Mouse (Mus musculus): ENCODE data around the gene Cd6.
A peak's percentile ranks its signal among the peaks of the same experiment; 100 is the strongest.

Cd6 gene

DNA sequence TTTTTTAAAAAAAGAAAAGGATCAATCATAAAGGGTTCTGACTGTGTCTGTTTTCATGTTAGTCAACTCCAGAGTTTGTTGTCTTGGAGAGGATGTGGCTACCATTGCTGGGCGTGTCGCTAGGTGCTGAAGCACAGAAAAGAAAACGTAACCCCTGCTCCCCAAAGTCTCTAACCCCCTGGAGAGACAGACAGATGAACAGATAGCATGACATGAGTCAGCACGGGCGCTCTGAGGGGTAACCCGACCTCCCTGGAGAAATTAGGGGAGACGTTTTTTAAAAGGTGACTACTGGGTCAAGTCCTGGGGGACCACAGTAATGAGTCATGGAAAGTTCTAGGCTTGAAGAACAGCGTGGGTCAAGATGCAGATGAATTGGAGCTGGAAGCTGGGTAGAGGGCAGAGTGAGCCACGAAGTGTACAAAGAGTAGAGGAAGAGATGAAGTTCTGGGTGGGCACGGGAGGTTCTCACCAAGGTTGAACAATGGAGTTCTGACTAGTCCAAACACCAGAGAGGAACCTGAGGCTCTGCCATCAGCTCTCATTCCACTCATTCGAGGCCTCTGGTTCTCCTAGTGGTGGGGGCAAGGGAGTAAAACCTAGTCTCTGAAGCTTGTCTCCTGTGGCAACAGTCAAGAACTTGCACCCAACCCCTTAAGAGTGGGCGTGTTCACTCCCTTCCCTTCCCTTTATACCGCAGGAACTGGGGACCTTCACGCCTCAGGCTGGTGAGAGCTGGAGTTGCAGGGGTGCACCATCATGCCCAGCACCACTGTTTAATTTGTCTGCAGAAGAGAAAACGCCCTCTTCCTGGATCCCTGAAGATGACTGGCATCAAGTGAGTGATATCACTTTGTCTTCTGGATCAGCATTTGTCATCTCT is 9.4 kb upstream of the Cd6 start, which contains the start of gene Slc15a3:
Gene Slc15a3, plus strand, starts transcription at position 718 of the 883 bp plus-strand sequence.
- no peak for DNase-seq (ENCODE audit: low read depth)

DNA sequence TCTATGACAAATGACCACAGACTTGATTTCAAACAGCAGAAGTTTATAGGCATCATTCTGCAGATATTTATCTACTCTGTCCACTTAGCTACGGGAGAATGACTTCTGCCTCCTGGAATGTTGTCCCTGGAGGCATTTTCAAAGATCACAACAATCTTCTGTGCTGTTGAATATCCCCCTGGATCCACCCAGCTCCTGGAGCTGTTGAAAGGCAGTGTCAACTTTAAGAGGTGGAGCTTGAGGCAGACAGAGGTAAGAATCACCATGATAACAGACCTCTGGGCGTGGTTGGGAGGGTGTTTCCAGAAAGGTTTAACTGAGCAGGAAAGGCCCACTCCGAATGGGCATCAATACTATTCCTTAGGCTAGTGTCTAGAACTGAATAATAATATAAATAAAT is 5.8 kb upstream of the Cd6 start:
- no peak for DNase-seq (ENCODE audit: low read depth)

DNA sequence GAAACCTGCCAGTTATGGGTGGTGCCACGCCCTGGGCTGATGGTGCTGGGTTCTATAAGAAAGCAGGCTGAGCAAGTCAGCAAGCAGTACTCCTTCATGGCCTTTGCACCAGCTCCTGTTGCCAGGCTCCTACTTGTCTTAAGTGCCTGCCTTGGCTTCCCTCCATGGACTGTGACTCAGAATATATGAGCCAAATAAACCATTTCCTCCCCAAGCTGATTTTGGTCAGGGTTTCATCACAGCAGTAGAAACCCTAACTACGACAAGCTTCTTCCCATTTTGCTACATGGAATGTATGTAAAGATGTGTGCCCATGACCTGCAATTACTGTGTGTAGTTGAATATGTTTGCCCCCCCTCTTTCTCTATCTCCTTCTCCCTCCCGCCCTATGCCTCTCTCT is 3.8 kb upstream of the Cd6 start:
- DNase-seq (ENCODE audit: low read depth), result no peak

- no peak for DNase-seq (ENCODE audit: low read depth)
These were observed 2.2 kb upstream of the Cd6 start for GRCm38 (mm10) chr19:10832030-10832429.

DNA sequence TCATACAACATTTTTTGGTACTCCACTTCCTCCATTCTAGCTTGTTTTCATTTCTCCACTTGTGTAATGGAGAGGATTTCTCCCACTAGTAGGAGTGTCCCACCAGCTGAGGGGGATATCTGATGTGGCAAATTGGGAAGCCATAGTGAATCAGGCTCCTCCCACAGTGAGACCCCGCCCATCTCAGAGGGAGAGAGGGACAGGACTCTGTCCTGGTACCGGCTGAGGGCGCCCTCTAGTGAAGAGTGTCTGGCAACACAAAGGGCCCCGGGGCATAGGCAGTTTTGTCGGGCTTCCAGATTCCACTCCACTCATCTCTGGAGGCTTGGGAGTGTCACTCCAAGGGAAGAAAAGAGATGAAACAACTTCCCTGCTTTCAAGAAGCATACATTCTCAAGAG is 1.6 kb upstream of the Cd6 start:
- peak; percentile 55 for DNase-seq (ENCODE audit: low read depth)

GRCm38 (mm10) chr19:10828321-10828720 is 1.5 kb downstream of the Cd6 start:
- no peak for DNase-seq (ENCODE audit: low read depth)

DNA sequence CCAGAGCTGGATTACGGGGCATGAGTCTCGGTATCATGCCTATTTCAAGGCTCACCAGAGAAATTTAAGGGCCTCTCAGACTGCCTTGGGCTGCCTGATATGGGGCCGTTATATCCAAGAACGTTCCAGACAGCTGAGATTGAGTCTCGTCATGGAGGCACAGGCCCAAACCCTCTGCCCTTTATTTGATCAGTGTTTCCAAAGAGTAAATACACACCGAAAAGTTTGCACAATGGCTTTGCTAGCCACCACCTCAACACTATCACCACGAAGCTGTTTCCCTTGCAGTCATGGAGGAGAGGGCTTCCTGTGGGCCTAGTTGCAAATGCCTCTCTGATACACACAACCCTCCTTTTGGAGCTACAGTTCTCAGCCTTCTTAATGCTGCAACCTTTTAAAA is 5.8 kb downstream of the Cd6 start:
- no peak for DNase-seq (ENCODE audit: low read depth)

GRCm38 (mm10) chr19:10822534-10822933 is 7.3 kb downstream of the Cd6 start:
- no peak for DNase-seq (ENCODE audit: low read depth)

DNA sequence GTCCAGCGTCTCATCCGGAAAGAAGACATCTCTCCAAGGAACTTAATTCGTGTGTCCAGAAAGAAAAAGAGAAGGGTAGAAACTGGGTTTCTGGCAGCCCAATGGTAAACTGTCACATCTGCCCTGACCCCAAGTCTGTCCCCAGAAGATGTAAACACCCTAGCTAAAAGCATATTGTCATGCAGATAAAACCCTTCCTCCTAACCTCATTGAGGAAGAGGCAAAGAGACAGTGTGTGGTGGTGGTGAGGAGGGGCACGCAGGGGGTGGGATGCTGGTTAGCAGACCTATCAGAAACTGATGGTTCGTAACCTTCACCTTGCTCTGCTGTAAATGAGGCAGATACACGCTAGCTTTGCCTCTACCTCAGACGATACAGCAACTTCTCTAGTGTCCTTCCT is 8.5 kb downstream of the Cd6 start:
- no peak for DNase-seq (ENCODE audit: low read depth)

GRCm38 (mm10) chr19:10818217-10818946 is 11.5 kb downstream of the Cd6 start:
- DNase-seq (ENCODE audit: low read depth), result no peak

DNA sequence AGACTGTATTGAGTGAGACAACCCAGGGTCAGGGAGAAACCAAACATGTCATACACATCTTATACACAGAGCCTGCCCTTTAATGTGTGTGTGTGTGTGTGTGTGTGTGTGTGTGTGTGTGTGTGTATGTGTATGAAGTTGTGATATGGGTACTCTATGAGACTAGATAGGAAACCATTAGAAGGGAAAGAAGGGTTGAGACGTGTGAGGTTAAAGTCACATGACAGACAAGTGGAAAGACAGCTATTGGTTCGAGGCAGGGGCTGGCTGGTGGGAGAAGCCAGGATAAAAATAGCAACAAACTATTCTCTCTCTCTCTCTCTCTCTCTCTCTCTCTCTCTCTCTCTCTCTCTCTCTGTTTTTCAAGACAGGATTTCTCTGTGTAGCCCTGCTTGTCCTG is 13.4 kb downstream of the Cd6 start:
- no peak for DNase-seq (ENCODE audit: low read depth)

DNA sequence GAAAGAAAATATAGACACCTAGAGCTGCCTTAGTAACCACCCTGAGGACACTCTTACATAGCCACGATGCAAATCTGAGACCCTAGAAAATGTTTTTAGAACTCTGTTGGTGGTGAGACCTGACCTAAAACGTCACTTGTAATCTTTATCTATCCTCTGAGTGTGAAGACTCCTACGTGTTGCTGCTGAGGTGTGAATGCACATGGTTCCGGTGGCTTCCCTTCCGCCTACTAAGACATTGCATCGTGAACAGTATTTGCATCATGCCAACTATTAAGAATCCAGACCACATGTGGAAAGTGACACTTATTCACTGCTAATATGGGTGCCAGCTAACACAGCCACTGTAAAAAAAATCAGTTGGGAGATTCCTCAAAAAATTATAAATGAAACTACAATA is 14.0 kb downstream of the Cd6 start:
- no peak for DNase-seq (ENCODE audit: low read depth)

GRCm38 (mm10) chr19:10813905-10814304 is 16.0 kb downstream of the Cd6 start:
- DNase-seq (ENCODE audit: low read depth), result no peak

DNA sequence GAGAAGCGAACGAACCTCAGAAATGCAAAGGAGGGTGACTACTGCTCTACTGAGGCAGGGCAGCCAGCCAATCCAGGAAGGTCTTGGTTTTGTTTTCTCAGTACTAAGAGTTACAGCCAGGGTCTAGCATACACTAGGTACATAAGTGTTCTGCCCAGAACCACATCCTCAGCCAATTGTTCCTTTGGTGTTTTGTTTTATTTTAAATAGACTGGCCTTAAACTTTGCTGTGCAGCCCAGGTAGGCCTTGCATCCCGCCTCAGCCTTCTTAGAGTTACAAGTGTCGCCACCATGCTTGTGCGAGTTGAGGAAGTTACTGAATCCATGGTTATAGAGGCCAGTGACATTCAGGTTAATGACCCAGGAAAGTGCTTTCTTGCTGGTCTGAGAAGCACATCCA is 16.8 kb downstream of the Cd6 start:
- no peak for DNase-seq (ENCODE audit: low read depth)

- DNase-seq (ENCODE audit: low read depth), result no peak
These were observed 18.4 kb downstream of the Cd6 start for GRCm38 (mm10) chr19:10811471-10811870.

DNA sequence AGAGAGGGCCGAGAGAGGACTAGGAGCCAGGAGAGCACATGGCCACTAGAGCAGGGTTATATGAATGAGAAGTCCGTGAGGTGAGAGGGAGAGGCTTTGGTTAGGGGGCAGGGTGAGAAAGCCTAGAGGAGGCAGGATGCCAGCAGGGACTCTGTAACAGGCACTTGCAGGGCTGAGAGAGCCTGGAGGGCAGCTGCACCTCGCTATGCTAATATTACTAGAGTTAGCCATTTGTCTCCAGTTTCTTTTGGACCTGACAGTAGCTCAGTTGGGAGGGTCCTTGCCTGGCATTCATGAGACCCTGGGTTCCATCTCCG is 19.7 kb downstream of the Cd6 start:
- DNase-seq (ENCODE audit: low read depth), result no peak

DNA sequence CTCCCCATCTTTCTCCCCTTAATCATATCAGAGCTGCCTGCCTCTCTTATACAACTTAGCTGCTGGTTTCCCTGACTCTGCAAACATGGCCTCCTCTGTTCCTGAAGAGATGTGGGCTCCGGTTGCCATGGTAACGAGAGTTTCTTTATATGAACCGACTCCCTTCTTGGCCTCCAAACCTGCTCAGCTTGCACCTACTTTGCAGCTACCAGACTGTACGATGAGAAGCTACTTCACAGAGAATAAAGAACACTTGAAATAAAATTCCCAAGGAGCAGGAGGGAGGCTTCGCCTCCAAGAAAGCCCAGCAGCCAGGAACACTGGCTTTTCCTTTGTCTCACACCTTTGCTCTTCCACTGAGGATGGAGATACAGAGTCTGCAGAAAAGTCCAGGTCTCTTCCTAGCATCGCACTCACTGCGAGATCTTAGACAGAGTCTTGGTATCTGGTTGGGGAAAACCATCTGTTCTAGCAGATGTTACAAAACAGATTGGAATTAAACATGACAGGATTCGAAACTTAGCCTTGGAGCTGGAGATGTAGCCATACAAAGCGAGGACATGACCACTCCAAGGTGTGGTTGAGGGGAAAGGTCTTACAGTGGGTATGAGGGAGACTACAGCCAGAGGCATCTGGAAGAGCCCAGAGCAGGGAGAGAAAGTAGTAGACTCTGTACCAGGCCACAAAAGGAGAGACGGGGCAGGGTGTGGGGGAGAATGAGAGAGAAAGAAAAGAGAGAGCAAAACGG is 20.3 kb downstream of the Cd6 start:
- no peak for DNase-seq (ENCODE audit: low read depth)

DNA sequence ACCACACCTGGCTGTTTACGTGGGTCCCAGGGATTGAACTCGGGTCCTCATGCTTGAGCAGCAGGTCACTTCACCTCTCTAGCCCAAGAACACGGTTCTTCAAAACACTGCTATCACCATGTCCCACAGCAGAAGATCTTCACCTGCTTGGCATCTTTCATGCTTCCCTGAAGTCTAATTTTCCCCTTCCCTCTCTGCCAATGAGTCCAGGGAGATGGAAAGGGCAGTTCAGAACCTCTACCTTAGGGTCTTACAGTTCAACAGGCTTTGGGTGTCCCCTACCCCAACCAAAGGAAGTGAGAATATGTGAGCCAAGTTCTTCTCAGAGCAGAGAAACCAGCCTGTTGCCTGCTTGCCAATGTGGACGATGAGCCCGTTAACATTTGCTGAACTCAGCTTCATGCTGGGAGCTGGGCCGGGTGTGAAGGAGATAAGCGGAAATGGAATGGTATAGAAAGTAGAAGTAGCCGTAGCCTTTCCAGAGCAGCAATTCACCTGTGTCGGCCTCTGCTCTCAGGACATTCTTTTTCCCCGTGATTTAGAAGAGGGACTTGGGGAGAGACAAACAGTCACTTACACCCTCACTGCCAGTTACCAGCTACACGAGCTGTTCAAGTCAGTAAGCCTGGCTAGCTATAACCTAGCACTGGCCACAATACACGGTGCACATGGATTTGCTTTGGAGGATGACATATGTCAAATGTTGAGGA is 21.2 kb downstream of the Cd6 start:
- DNase-seq (ENCODE audit: low read depth), result no peak

GRCm38 (mm10) chr19:10805661-10806285 is 24.1 kb downstream of the Cd6 start:
- no peak for DNase-seq (ENCODE audit: low read depth)

DNA sequence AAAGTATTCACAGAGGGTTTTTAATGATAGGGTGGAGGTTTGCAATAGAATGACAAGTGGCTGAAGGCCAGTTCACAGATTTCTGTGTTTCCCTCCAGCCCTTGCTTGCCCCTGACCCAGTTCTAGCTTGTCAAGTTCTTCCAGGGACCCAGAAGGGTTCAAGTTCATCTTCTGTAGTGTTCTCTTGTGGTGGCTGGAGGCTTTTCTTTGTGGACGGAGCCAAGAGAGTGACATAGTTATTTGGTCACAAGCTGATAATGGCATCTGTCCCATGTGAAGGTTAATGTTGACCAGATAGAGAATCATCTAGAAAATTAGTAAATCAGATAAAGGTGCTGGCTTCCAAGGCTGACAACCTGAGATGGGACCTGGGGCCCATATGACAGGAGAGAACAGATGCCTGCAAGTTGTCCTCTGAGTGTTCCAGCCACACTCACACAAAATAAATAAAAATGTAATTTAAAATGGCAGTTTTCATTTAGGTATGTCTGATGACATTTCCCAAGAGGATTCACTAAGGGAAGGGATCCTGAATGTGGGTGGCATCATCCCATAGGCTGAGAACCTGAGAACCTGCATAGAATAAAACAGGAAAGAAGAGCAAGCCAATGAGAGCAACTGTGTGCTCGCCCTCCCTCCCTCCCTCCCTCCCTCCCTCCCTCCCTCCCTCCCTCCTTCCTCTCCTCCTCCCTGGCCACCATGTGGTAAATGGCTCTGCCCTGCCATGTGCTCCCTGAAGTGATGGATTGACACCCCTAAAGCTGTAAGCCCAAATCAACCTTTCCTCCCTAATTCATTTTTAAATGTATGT is 24.8 kb downstream of the Cd6 start:
- no peak for DNase-seq (ENCODE audit: low read depth)

- no peak for DNase-seq (ENCODE audit: low read depth)
These were observed 26.1 kb downstream of the Cd6 start for GRCm38 (mm10) chr19:10803751-10804150.

All from c-Kit-positive CD71-negative TER-119-negative erythroid progenitor cells, embryonic 14.5 days (primary cell).